Mouse (Mus musculus) kidney, embryonic 14.5 days (tissue): ENCODE results near the gene Zfp870. TPM values are rescaled to one million over a fixed set of nuclear protein-coding genes. Genes with fewer than 3 reads are reported as not detected.

Experiments
- ATAC-seq: fragments of 200-750 bp; cut with Nextera tagmentation; 2 replicates; pipeline ENCODE4 v1.8.0; 2017; ENCODE audit warnings: moderate number of reproducible peaks, mild to moderate bottlenecking, moderate TSS enrichment, moderate library complexity; ENCODE audit not compliant: low FRiP score, low TSS enrichment
- H3K27ac ChIP-seq: fragments of 300-500 bp; sonication (generic); 2 replicates; pipeline ENCODE4 v1.5.1; 2014; ENCODE audit warnings: low read depth, mild to moderate bottlenecking, low read length, moderate library complexity, mixed read lengths
- H3K27me3 ChIP-seq: fragments of 300-500 bp; sonication (generic); 2 replicates; pipeline ENCODE4 v1.6.1; 2014; ENCODE audit warnings: mild to moderate bottlenecking, low read length; ENCODE audit not compliant: control insufficient read depth, insufficient read depth
- H3K36me3 ChIP-seq: fragments of 300-500 bp; sonication (generic); 2 replicates; pipeline ENCODE4 v1.6.1; 2014; ENCODE audit warnings: low read length, mixed read lengths; ENCODE audit not compliant: control insufficient read depth, insufficient read depth
- H3K4me1 ChIP-seq: fragments of 300-500 bp; sonication (generic); 2 replicates; pipeline ENCODE4 v1.6.1; 2014; ENCODE audit warnings: low read length, mixed read lengths; ENCODE audit not compliant: control insufficient read depth, insufficient read depth
- H3K4me2 ChIP-seq: fragments of 300-500 bp; sonication (generic); replicated peaks from 2 replicates; pipeline ENCODE4 v1.6.1; 2014; ENCODE audit warnings: low read depth, mild to moderate bottlenecking, low read length
- H3K4me3 ChIP-seq: fragments of 300-500 bp; sonication (generic); 2 replicates; pipeline ENCODE4 v1.5.1; 2014; ENCODE audit warnings: mild to moderate bottlenecking, low read length
- H3K9ac ChIP-seq: fragments of 300-500 bp; sonication (generic); 2 replicates; pipeline ENCODE4 v1.6.1; 2014; ENCODE audit warnings: low read depth, mild to moderate bottlenecking, low read length, moderate library complexity
- H3K9me3 ChIP-seq: fragments of 300-500 bp; sonication (generic); 2 replicates; pipeline ENCODE4 v1.6.1; 2016; ENCODE audit warnings: low read length; ENCODE audit not compliant: control insufficient read depth
- WGBS: fragments of 180-500 bp; shearing (Covaris S2); extraction: QIAGEN DNeasy Blood & Tissue Kit; methylation state at CpG from one replicate; pipeline ENCODE4 v1.1.7; 2014; 5-methylcytosine and 5-hydroxymethylcytosine counted together
- polyA plus RNA-seq: library from polyadenylated mRNA; unstranded; fragments of >200 nt; fragmentation: Nextera tagmentation; extraction: Ambion mirVana; gene quantifications from 2 replicates; pipeline ENCODE4 v1.2.1, GENCODE M21; 2014

Zfp870 gene
- polyA plus RNA-seq, 1 experiment from 2014 or later, result 8.9 TPM

- WGBS, result 16% methylated on average over 19 of the region's 19 CpGs
- no peaks in the 10 kb centered on the region for H3K27me3 ChIP-seq
- no peak overlapping the region for H3K27ac ChIP-seq
- peak overlapping the region; percentile 8; the same call in 1 of the 2 replicates for H3K4me2 ChIP-seq
- no peak for ATAC-seq
- no peak overlapping the region for H3K9ac ChIP-seq
- no peak overlapping the region for H3K4me3 ChIP-seq
- no peaks in the 10 kb centered on the region for H3K4me1 ChIP-seq
- no peaks in the 10 kb centered on the region for H3K9me3 ChIP-seq
- H3K36me3 ChIP-seq, result no peaks in the 10 kb centered on the region
These were observed 13.8 kb upstream of the Zfp870 start for GRCm38 (mm10) chr17:32905239-32905638.

- no peak overlapping the region for H3K9ac ChIP-seq
- no peaks in the 10 kb centered on the region for H3K9me3 ChIP-seq
- no peak overlapping the region for H3K4me3 ChIP-seq
- WGBS, result 71% methylated on average over 2 of the region's 2 CpGs
- H3K27ac ChIP-seq, result no peak overlapping the region
- H3K4me2 ChIP-seq, result no peak overlapping the region
- no peaks in the 10 kb centered on the region for H3K36me3 ChIP-seq
- H3K27me3 ChIP-seq, result no peaks in the 10 kb centered on the region
- H3K4me1 ChIP-seq, result no peaks in the 10 kb centered on the region
- no peak for ATAC-seq
These were observed 13.0 kb upstream of the Zfp870 start for GRCm38 (mm10) chr17:32904414-32904813.

- Histone ChIP-seq H3K27ac (no peak overlapping the region), H3K4me1 (no peaks in the 10 kb centered on the region)
- WGBS, result 69% methylated on average over 1 of the region's 1 CpGs
These were observed 10.5 kb upstream of the Zfp870 start for GRCm38 (mm10) chr17:32901751-32902525.

GRCm38 (mm10) chr17:32895421-32895820, 4.0 kb upstream of the Zfp870 start:
- 79% methylated on average over 4 of the region's 4 CpGs for WGBS

More at GRCm38 (mm10) chr17:32901751-32902525, 10.5 kb upstream of the Zfp870 start:
- ATAC-seq, result no peak
- no peaks in the 10 kb centered on the region for H3K36me3 ChIP-seq
- H3K27me3 ChIP-seq, result no peaks in the 10 kb centered on the region
- no peak overlapping the region for H3K4me2 ChIP-seq
- H3K9me3 ChIP-seq, result no peaks in the 10 kb centered on the region
- H3K4me3 ChIP-seq, result no peak overlapping the region
- no peak overlapping the region for H3K9ac ChIP-seq

GRCm38 (mm10) chr17:32893901-32894300, 2.5 kb upstream of the Zfp870 start:
- WGBS, result 85% methylated on average over 3 of the region's 3 CpGs
- no peak overlapping the region for H3K9ac ChIP-seq
- ATAC-seq, result no peak
- no peaks in the 10 kb centered on the region for H3K27me3 ChIP-seq
- H3K27ac ChIP-seq, result no peak overlapping the region
- no peak overlapping the region for H3K4me2 ChIP-seq
- H3K36me3 ChIP-seq, result no peaks in the 10 kb centered on the region
- peaks cover 6% of the 10 kb centered on the region; the same call in 1 of the 2 replicates for H3K4me1 ChIP-seq
- no peaks in the 10 kb centered on the region for H3K9me3 ChIP-seq
- H3K4me3 ChIP-seq, result no peak overlapping the region

More at GRCm38 (mm10) chr17:32895421-32895820, 4.0 kb upstream of the Zfp870 start:
- H3K27ac ChIP-seq, result no peak overlapping the region
- H3K4me3 ChIP-seq, result no peak overlapping the region
- ATAC-seq, result no peak
- no peak overlapping the region for H3K4me2 ChIP-seq
- H3K36me3 ChIP-seq, result no peaks in the 10 kb centered on the region
- H3K4me1 ChIP-seq, result peaks cover 2% of the 10 kb centered on the region; the same call in 1 of the 2 replicates
- H3K27me3 ChIP-seq, result no peaks in the 10 kb centered on the region
- no peaks in the 10 kb centered on the region for H3K9me3 ChIP-seq
- no peak overlapping the region for H3K9ac ChIP-seq

GRCm38 (mm10) chr17:32890852-32891238, 597 bp downstream of the Zfp870 start:
- Histone ChIP-seq H3K4me3 (peak overlapping the region; percentile 65), H3K4me1 (peaks cover 6% of the 10 kb centered on the region; the same call in 1 of the 2 replicates), H3K9me3 (no peaks in the 10 kb centered on the region), H3K4me2 (peak overlapping the region; percentile 66), H3K9ac (peak overlapping the region; percentile 73), H3K36me3 (no peaks in the 10 kb centered on the region; the same call in 1 of the 2 replicates), H3K27me3 (no peaks in the 10 kb centered on the region), H3K27ac (peak overlapping the region; percentile 71)
- ATAC-seq, result peak; percentile 51
- WGBS, result 2% methylated on average over 11 of the region's 11 CpGs

GRCm38 (mm10) chr17:32889611-32890010, 1.8 kb downstream of the Zfp870 start:
- peaks cover 3% of the 10 kb centered on the region for H3K36me3 ChIP-seq
- no peak overlapping the region for H3K4me3 ChIP-seq
- ATAC-seq, result no peak
- peaks cover 6% of the 10 kb centered on the region; the same call in 1 of the 2 replicates for H3K4me1 ChIP-seq
- H3K27ac ChIP-seq, result no peak overlapping the region
- H3K9me3 ChIP-seq, result no peaks in the 10 kb centered on the region
- H3K27me3 ChIP-seq, result no peaks in the 10 kb centered on the region
- WGBS, result 89% methylated on average over 6 of the region's 6 CpGs
- no peak overlapping the region for H3K4me2 ChIP-seq
- H3K9ac ChIP-seq, result no peak overlapping the region

GRCm38 (mm10) chr17:32880320-32881218, 10.9 kb downstream of the Zfp870 start:
- Histone ChIP-seq H3K4me2 (no peak overlapping the region), H3K27me3 (peaks cover 4% of the 10 kb centered on the region; the same call in 1 of the 2 replicates), H3K9ac (no peak overlapping the region), H3K9me3 (no peaks in the 10 kb centered on the region), H3K4me1 (no peaks in the 10 kb centered on the region), H3K4me3 (no peak overlapping the region), H3K36me3 (peaks cover 35% of the 10 kb centered on the region), H3K27ac (no peak overlapping the region)
- WGBS, result 93% methylated on average over 14 of the region's 14 CpGs
- no peak for ATAC-seq
